Mouse (Mus musculus) kidney, adult 2 months (tissue): ENCODE results near the gene Fabp3.

Experiments
- CTCF ChIP-seq: fragments of 200-500 bp; conservative IDR thresholded peaks from 2 replicates; pipeline ENCODE4 v1.5.1; 2011; ENCODE audit warnings: low read depth, mild to moderate bottlenecking, control low read depth, low read length, moderate library complexity, mixed read lengths; ENCODE audit not compliant: insufficient read depth, insufficient read length
- POLR2A ChIP-seq: fragments of 200-500 bp; IDR thresholded peaks from one replicate; pipeline ENCODE4 v1.6.1; 2011; ENCODE audit warnings: low read depth, low read length, control low read depth

- no peak for TF ChIP-seq POLR2A
- no peak for TF ChIP-seq CTCF
Observed at GRCm38 (mm10) chr4:130312526-130312925, 4.1 kb downstream of the Fabp3 start.
